Mouse (Mus musculus): ENCODE results near the gene Lrrc4. TPM values are rescaled to one million over a fixed set of nuclear protein-coding genes. Genes with fewer than 3 reads are reported as not detected.

Lrrc4 gene
- polyA plus RNA-seq, 1 experiment from 2014 or later, result 1.9 TPM

DNA sequence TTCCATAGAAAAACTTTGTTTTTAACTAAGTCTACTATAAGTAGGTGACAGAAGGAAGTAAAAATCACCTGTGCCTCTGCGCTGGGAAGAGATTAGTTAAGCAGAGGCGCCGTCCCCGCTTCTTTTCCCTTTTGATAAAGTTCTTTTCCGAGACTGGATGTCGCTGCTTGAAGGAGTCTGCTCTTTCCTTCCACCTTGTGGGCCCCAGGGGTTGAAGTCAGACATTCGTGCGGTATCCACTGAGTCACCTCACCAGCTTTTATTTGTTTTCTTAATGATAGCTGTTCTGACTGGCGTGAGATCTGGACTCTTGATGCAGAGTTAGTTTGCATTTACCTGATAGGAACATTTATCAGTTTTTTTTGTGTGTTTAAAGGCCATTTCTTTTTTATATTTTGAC is 96.4 kb downstream of the Lrrc4 start:
- Histone ChIP-seq H3K9ac (no peak overlapping the region), H3K9me3 (replicated peaks) (no peaks in the 10 kb centered on the region), H3K36me3 (no peaks in the 10 kb centered on the region), H3K4me1 (no peaks in the 10 kb centered on the region), H3K27ac (no peak overlapping the region), H3K4me3 (replicated peaks) (no peak overlapping the region), H3K27me3 (no peaks in the 10 kb centered on the region), H3K4me2 (no peak overlapping the region)
- no peak for ATAC-seq (replicated peaks; ENCODE audit: low FRiP score)
- WGBS, result 71% methylated on average over 9 of the region's 9 CpGs

- WGBS, result 84% methylated on average over 5 of the region's 5 CpGs
- no peak for ATAC-seq (replicated peaks; ENCODE audit: low FRiP score)
- no peaks in the 10 kb centered on the region for H3K9me3 ChIP-seq (replicated peaks)
These were observed 97.5 kb downstream of the Lrrc4 start for GRCm38 (mm10) chr6:28733884-28734647.

GRCm38 (mm10) chr6:28731246-28731645 is 100.3 kb downstream of the Lrrc4 start:
- 90% methylated on average over 6 of the region's 6 CpGs for WGBS
- no peak for ATAC-seq (replicated peaks; ENCODE audit: low FRiP score)

More at GRCm38 (mm10) chr6:28733884-28734647, 97.5 kb downstream of the Lrrc4 start:
- no peak overlapping the region for H3K4me3 ChIP-seq (replicated peaks)
- no peaks in the 10 kb centered on the region for H3K36me3 ChIP-seq
- H3K27me3 ChIP-seq, result no peaks in the 10 kb centered on the region
- H3K27ac ChIP-seq, result no peak overlapping the region
- no peak overlapping the region for H3K4me2 ChIP-seq
- H3K9ac ChIP-seq, result no peak overlapping the region
- H3K4me1 ChIP-seq, result peaks cover 8% of the 10 kb centered on the region; the same call in 1 of the 2 replicates

DNA sequence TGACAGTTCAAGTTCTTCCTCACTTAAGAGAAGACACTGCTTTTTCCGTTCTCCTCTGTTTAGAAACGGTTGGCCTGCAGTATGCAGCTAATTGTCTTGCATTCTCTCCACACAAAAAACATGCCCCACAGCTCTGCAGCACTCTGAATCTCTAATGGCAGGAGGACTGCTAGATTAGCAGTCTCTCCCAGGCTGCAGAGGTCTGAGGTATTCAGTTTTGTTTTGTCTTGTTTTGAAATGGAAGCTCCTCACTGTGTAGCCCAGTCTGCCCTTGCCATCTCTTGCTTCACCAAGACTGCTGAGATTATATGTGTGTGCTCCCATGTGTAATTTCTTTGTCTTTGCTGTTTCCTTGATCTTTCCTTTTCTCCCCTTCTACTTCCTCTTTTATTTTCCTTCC is 101.9 kb downstream of the Lrrc4 start:
- Histone ChIP-seq H3K27me3 (no peaks in the 10 kb centered on the region), H3K9me3 (replicated peaks) (no peaks in the 10 kb centered on the region), H3K27ac (no peak overlapping the region), H3K9ac (no peak overlapping the region), H3K36me3 (peaks cover 10% of the 10 kb centered on the region), H3K4me2 (no peak overlapping the region), H3K4me1 (peaks cover 9% of the 10 kb centered on the region; the same call in 1 of the 2 replicates), H3K4me3 (replicated peaks) (no peak overlapping the region)
- WGBS, result 62% methylated on average over 2 of the region's 2 CpGs
- no peak for ATAC-seq (replicated peaks; ENCODE audit: low FRiP score)

More at GRCm38 (mm10) chr6:28731246-28731645, 100.3 kb downstream of the Lrrc4 start:
- Histone ChIP-seq H3K4me1 (peaks cover 9% of the 10 kb centered on the region; the same call in 1 of the 2 replicates), H3K4me3 (replicated peaks) (no peak overlapping the region), H3K4me2 (no peak overlapping the region), H3K36me3 (no peaks in the 10 kb centered on the region), H3K27ac (no peak overlapping the region), H3K9me3 (replicated peaks) (no peaks in the 10 kb centered on the region), H3K27me3 (no peaks in the 10 kb centered on the region), H3K9ac (no peak overlapping the region)

DNA sequence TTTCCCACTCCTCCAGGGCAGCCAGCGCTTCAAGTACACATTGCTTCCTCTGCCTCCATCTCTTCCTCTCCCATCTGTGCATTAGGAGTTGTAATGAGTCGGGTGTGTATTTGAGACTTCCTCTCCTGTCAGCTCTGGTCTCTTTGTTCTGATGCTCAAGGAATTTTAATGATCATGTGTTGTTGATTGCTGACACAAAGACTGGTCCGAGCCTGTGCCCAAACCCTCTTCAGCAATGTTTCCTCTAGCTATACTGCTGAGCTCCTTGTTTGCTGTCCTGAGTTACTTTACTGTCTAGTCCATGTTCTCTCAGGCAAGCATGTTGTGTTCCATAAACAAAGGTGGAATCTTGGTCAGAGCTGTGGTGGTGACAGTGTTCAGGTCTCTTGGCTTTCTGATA is 102.3 kb downstream of the Lrrc4 start:
- Histone ChIP-seq H3K36me3 (peaks cover 10% of the 10 kb centered on the region), H3K4me1 (peaks cover 9% of the 10 kb centered on the region; the same call in 1 of the 2 replicates), H3K27ac (no peak overlapping the region), H3K27me3 (no peaks in the 10 kb centered on the region), H3K4me2 (no peak overlapping the region), H3K9me3 (replicated peaks) (no peaks in the 10 kb centered on the region), H3K4me3 (replicated peaks) (no peak overlapping the region), H3K9ac (no peak overlapping the region)
- 49% methylated on average over 3 of the region's 3 CpGs for WGBS
- no peak for ATAC-seq (replicated peaks; ENCODE audit: low FRiP score)

DNA sequence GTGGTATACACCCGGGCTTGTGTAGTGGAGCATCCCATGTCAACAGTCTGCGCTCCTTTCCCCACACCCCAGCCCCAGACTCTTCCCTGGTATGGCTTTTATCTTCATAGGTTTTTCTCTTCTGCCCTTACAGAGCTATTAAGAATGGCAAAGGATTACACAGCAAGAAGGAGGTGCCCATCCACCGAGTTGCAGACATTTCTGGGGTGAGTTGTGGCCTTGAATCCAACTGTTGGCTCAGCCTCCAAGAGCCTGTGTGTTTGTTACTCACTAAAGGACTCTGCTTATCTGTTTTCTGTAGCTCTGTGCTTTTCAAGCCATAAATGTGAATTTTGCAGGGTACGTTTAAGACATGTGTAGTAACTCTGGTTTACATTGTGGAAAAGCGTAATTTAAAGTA is 106.8 kb downstream of the Lrrc4 start:
- H3K4me3 ChIP-seq (replicated peaks), result no peak overlapping the region
- H3K36me3 ChIP-seq, result peaks cover 10% of the 10 kb centered on the region
- ATAC-seq (replicated peaks; ENCODE audit: low FRiP score), result no peak
- no peak overlapping the region for H3K4me2 ChIP-seq
- H3K4me1 ChIP-seq, result peaks cover 12% of the 10 kb centered on the region; the same call in 1 of the 2 replicates
- no peaks in the 10 kb centered on the region for H3K9me3 ChIP-seq (replicated peaks)
- WGBS, result 82% methylated on average over 5 of the region's 5 CpGs
- H3K9ac ChIP-seq, result no peak overlapping the region
- H3K27ac ChIP-seq, result no peak overlapping the region
- no peaks in the 10 kb centered on the region for H3K27me3 ChIP-seq

DNA sequence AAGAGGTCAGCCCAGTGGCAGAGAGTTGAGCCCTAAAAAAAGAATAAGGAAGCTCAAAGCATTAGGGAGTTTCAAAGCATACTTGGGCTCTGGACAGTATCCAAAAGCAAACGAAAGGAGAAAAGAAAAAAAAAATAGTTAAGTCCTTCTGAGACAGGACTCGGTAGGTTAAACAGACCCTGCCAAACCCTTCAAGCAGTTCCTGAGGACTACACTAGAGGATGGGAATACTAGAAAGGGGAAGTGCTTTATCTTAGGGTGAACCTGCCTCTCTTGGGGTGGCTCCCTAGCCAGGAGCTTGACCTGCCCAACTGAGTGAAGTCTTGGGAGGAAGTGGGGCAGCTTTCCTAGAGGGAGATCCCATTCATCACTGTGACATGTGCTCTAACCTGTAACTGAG is 108.5 kb downstream of the Lrrc4 start:
- peaks cover 4% of the 10 kb centered on the region; the same call in 1 of the 2 replicates for H3K4me1 ChIP-seq
- no peaks in the 10 kb centered on the region for H3K27me3 ChIP-seq
- H3K9me3 ChIP-seq (replicated peaks), result no peaks in the 10 kb centered on the region
- no peak overlapping the region for H3K4me3 ChIP-seq (replicated peaks)
- no peak overlapping the region for H3K4me2 ChIP-seq
- 30% methylated on average over 2 of the region's 2 CpGs for WGBS
- peaks cover 10% of the 10 kb centered on the region for H3K36me3 ChIP-seq
- 0 out of 2 replicates have a peak overlapping the region, but pooled peaks have one; percentile 10 for H3K27ac ChIP-seq
- no peak overlapping the region for H3K9ac ChIP-seq
- ATAC-seq (replicated peaks; ENCODE audit: low FRiP score), result no peak

- no peak for ATAC-seq (replicated peaks; ENCODE audit: low FRiP score)
- Histone ChIP-seq H3K9me3 (replicated peaks) (no peaks in the 10 kb centered on the region), H3K36me3 (peaks cover 4% of the 10 kb centered on the region), H3K4me3 (replicated peaks) (no peak overlapping the region), H3K9ac (no peak overlapping the region), H3K4me2 (no peak overlapping the region), H3K27me3 (no peaks in the 10 kb centered on the region), H3K27ac (no peak overlapping the region), H3K4me1 (peaks cover 11% of the 10 kb centered on the region; the same call in 1 of the 2 replicates)
- WGBS, result 89% methylated on average over 9 of the region's 9 CpGs
These were observed 111.0 kb downstream of the Lrrc4 start for GRCm38 (mm10) chr6:28720391-28721171.

DNA sequence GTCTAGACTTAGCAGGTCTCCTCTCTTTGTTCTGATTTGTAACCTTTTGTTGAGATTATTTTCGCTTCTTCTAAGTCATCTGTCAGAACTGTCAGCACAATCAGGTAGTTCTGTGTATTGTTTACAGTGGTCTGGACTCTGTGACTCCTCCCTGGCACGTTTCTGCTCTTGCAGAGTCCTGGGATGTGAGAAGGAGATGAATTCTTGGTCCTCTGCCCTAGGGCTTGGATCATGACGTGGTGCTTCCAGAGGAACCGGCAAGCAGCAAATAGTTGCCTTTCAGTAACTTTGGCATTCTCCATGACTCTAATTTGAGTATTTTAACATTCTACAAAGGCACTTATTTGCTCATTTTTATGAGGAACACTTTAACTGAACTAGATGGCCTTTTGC is 113.7 kb downstream of the Lrrc4 start:
- Histone ChIP-seq H3K36me3 (no peaks in the 10 kb centered on the region), H3K9ac (no peak overlapping the region), H3K9me3 (replicated peaks) (no peaks in the 10 kb centered on the region), H3K27ac (peak overlapping the region; percentile 49), H3K4me1 (peaks cover 7% of the 10 kb centered on the region; the same call in 1 of the 2 replicates), H3K27me3 (no peaks in the 10 kb centered on the region), H3K4me2 (no peak overlapping the region), H3K4me3 (replicated peaks) (no peak overlapping the region)
- peak; percentile 70 for ATAC-seq (replicated peaks; ENCODE audit: low FRiP score)
- WGBS, result 46% methylated on average over 4 of the region's 4 CpGs

DNA sequence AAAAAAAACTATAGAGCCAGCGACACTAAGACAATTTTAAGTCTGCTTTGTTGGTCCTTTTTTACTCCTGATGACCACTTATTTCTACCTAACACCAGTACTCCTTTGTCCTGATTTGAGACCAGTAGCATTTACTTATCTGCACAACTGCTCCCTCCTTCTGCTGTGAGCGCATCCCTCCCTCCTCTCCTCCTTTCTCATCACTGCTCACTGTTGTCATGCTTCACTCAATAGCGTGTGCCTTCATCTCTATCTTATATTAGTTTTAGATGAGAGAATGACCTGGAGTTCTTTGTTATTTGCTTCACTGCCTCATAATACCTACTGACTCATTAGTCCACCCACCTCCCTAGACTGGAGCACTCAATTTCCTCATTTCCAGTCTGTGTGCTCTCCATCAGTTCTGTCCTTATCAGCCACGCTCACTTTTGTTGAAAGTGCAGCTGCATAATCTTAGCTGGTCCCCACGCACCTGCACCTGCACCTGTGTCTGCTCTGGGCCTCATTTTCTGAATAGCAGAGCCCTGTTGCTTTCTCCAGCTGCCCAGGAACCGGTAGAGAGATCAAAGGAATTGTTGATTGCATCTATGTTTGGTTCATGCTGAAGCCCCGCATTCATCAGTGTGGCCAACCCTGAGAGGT is 114.2 kb downstream of the Lrrc4 start:
- 47% methylated on average over 7 of the region's 7 CpGs for WGBS
- peaks cover 6% of the 10 kb centered on the region; the same call in 1 of the 2 replicates for H3K4me1 ChIP-seq
- H3K27me3 ChIP-seq, result no peaks in the 10 kb centered on the region
- peak; percentile 81 for ATAC-seq (replicated peaks; ENCODE audit: low FRiP score)
- H3K27ac ChIP-seq, result peak overlapping the region; percentile 49
- H3K4me2 ChIP-seq, result no peak overlapping the region
- no peaks in the 10 kb centered on the region for H3K9me3 ChIP-seq (replicated peaks)
- H3K36me3 ChIP-seq, result peaks cover 4% of the 10 kb centered on the region; the same call in 1 of the 2 replicates
- H3K4me3 ChIP-seq (replicated peaks), result no peak overlapping the region
- no peak overlapping the region for H3K9ac ChIP-seq

GRCm38 (mm10) chr6:28710035-28710434 is 121.5 kb downstream of the Lrrc4 start:
- no peak overlapping the region for H3K27ac ChIP-seq
- H3K9ac ChIP-seq, result no peak overlapping the region
- 20% methylated on average over 2 of the region's 2 CpGs for WGBS
- no peak overlapping the region for H3K4me3 ChIP-seq (replicated peaks)
- H3K27me3 ChIP-seq, result no peaks in the 10 kb centered on the region
- H3K4me2 ChIP-seq, result no peak overlapping the region
- no peaks in the 10 kb centered on the region for H3K9me3 ChIP-seq (replicated peaks)
- ATAC-seq (replicated peaks; ENCODE audit: low FRiP score), result peak; percentile 82
- H3K4me1 ChIP-seq, result peaks cover 20% of the 10 kb centered on the region
- H3K36me3 ChIP-seq, result peaks cover 26% of the 10 kb centered on the region; the same call in 1 of the 2 replicates

All from kidney, embryonic 15.5 days (tissue).